Mouse (Mus musculus) left cerebral cortex, postnatal 14 days (tissue): ENCODE data around the gene Irak1. TPM values are rescaled to one million over a fixed set of nuclear protein-coding genes. Genes with fewer than 3 reads are reported as not detected.

Source experiments
- DNase-seq, 2 experiments: peaks; one replicate each; pipeline ENCODE4 v3.0.0; 2021 to 2022; ENCODE audit warnings: low spot score in 2 of 2, mixed read lengths in 1 of 2
- intact Hi-C: fragments of 180-260 bp; cut with DNase I; formaldehyde crosslinking; loops from one replicate; pipeline ENCODE4 v1.15.1; 2025
- microRNA-seq, 2 experiments: library from miRNA; unstranded; fragments of <30 nt; microRNA quantifications; one replicate each; pipeline ENCODE4 v1.2.0; 2022
- total RNA-seq, 2 experiments: library from RNA; stranded (reverse); gene quantifications; 2 replicates each; pipeline ENCODE4 v1.2.3; 2021

Irak1 gene
- total RNA-seq, 2 experiments from 2014 or later = 32.1 to 38.5 TPM

- intact Hi-C loops = loop anchor here (5.0 kb wide), 2 partner anchors 53 to 443 kb away; partner anchors contain the start of gene Irak1
- DNase-seq = no peak
Observed at GRCm38 (mm10) chrX:73969167-73969566, 54.6 kb downstream of the Irak1 start.

GRCm38 (mm10) chrX:73967177-73968075, 56.3 kb downstream of the Irak1 start:
- peak; percentile 87 to 93 for DNase-seq
- intact Hi-C loops = loop anchor here (5.0 kb wide), 2 partner anchors 55 to 445 kb away; partner anchors contain the start of gene Irak1

- DNase-seq = peak; percentile 88 to 91
- intact Hi-C loops = loop anchor here (5.0 kb wide), 2 partner anchors 56 to 446 kb away; partner anchors contain the start of gene Irak1
Observed at GRCm38 (mm10) chrX:73966248-73967176, 57.2 kb downstream of the Irak1 start, which contains the start of gene Hcfc1. Gene Hcfc1 (minus strand): TSS chrX:73966357.

GRCm38 (mm10) chrX:73965307-73965706, 58.4 kb downstream of the Irak1 start:
- DNase-seq = peak; percentile 67 to 76
- intact Hi-C loops = loop anchor here (5.0 kb wide), 2 partner anchors 57 to 447 kb away; partner anchors contain the start of gene Irak1

- intact Hi-C loops = no loop called here
- no peak for DNase-seq
Observed at GRCm38 (mm10) chrX:73964363-73964762, 59.4 kb downstream of the Irak1 start.

Small RNAs within 50 kb of the gene (microRNA-seq; reads per million reads assigned to microRNA genes)
- gene Mir5132 (6.1 to 6.4 reads per million in 2 experiments), gene Mir718 (0 to 1.1 reads per million in 2 experiments)

Other genes starting within 250 kb of the Irak1 start
- 1 to 10 TPM; 5.8 to 7.0 TPM for gene Srpk3, start 249.5 kb downstream of the Irak1 start, total RNA-seq
- 100 to 1,000 TPM; 167 to 178 TPM for gene Idh3g, start 237.0 kb downstream of the Irak1 start, total RNA-seq
- gene Ssr4, start 236.9 kb downstream of the Irak1 start, total RNA-seq = 100 to 1,000 TPM in 1 of 2 experiments, 10 to 100 TPM in 1; 94.7 to 109 TPM
- gene Pdzd4, start 198.9 kb downstream of the Irak1 start, total RNA-seq = 100 to 1,000 TPM; 113 to 120 TPM
- gene Avpr2, start 131.8 kb downstream of the Irak1 start, total RNA-seq = not detected
- 100 to 1,000 TPM; 240 to 245 TPM for gene L1cam, start 127.8 kb downstream of the Irak1 start, total RNA-seq
- gene Arhgap4, start 102.0 kb downstream of the Irak1 start, total RNA-seq = 1 to 10 TPM; 5.5 to 6.0 TPM
- 10 to 100 TPM; 57.2 to 58.8 TPM for gene Naa10, start 102.0 kb downstream of the Irak1 start, total RNA-seq
- gene Renbp, start 93.1 kb downstream of the Irak1 start, total RNA-seq = 1 to 10 TPM; 5.4 to 6.4 TPM
- 10 to 100 TPM; 71.8 to 73.7 TPM for gene Hcfc1, start 57.6 kb downstream of the Irak1 start, total RNA-seq
- gene Opn1mw, start 103.5 kb upstream of the Irak1 start, total RNA-seq = under 1 TPM in 1 of 2 experiments, not detected in 1; 0.59 TPM
- 10 to 100 TPM; 74.2 to 75.5 TPM for gene Mecp2, start 111.4 kb upstream of the Irak1 start, total RNA-seq
- gene Tex28, start 143.9 kb upstream of the Irak1 start, total RNA-seq = not detected
- not detected for gene Tktl1, start 153.3 kb upstream of the Irak1 start, total RNA-seq
- 100 to 1,000 TPM in 1 of 2 experiments, 10 to 100 TPM in 1; 89.1 to 100 TPM for gene Flna, start 225.9 kb upstream of the Irak1 start, total RNA-seq
- gene Emd, start 230.8 kb upstream of the Irak1 start, total RNA-seq = 10 to 100 TPM; 38.9 to 40.4 TPM
- gene Rpl10, start 246.9 kb upstream of the Irak1 start, total RNA-seq = 100 to 1,000 TPM; 124 to 140 TPM